Mouse (Mus musculus) v-Abl transformed pro-B cells (cell line): Measurements from ENCODE around the gene Col13a1.

Experiments used
- in situ Hi-C, 2 experiments: fragments of 400-800 bp; cut with MboI; formaldehyde crosslinking; loops; one replicate each; pipeline ENCODE4 v1.15.1; 2025; ENCODE audit not compliant: unreplicated experiment in 2 of 2

The Col13a1 gene

GRCm38 (mm10) chr10:61909004-61909403 is 69.9 kb downstream of the Col13a1 start:
- in situ Hi-C loops, result no loop called here

GRCm38 (mm10) chr10:61906226-61906625 is 72.7 kb downstream of the Col13a1 start:
- in situ Hi-C loops, result no loop called here

GRCm38 (mm10) chr10:61905308-61905707 is 73.6 kb downstream of the Col13a1 start:
- in situ Hi-C loops, result no loop called here

- in situ Hi-C loops, result no loop called here
Measured at GRCm38 (mm10) chr10:61898116-61898515, 80.8 kb downstream of the Col13a1 start.

- in situ Hi-C loops, result no loop called here
Measured at GRCm38 (mm10) chr10:61894564-61894963, 84.3 kb downstream of the Col13a1 start.

- in situ Hi-C loops, result no loop called here
Measured at GRCm38 (mm10) chr10:61891138-61891537, 87.8 kb downstream of the Col13a1 start.

GRCm38 (mm10) chr10:61890294-61890693 is 88.6 kb downstream of the Col13a1 start:
- in situ Hi-C loops, result no loop called here

GRCm38 (mm10) chr10:61879427-61879826 is 99.5 kb downstream of the Col13a1 start:
- in situ Hi-C loops, result no loop called here

- in situ Hi-C loops, result no loop called here
Measured at GRCm38 (mm10) chr10:61877787-61878186, 101.1 kb downstream of the Col13a1 start.

GRCm38 (mm10) chr10:61869796-61870195 is 109.1 kb downstream of the Col13a1 start:
- in situ Hi-C loops, result no loop called here

GRCm38 (mm10) chr10:61866045-61866580 is 112.8 kb downstream of the Col13a1 start:
- in situ Hi-C loops, result no loop called here

- in situ Hi-C loops, result no loop called here
Measured at GRCm38 (mm10) chr10:61859451-61859850, 119.5 kb downstream of the Col13a1 start.

GRCm38 (mm10) chr10:61855139-61855675 is 123.7 kb downstream of the Col13a1 start:
- in situ Hi-C loops, result no loop called here

GRCm38 (mm10) chr10:61852824-61853223 is 126.1 kb downstream of the Col13a1 start:
- in situ Hi-C loops, result no loop called here

GRCm38 (mm10) chr10:61848553-61848952 is 130.4 kb downstream of the Col13a1 start:
- in situ Hi-C loops, result loop anchor here in 1 of 2 experiments (25.0 kb wide), 1 partner anchor 564 kb away; the partner anchor contains the start of gene Hkdc1

GRCm38 (mm10) chr10:61845476-61845875 is 133.4 kb downstream of the Col13a1 start:
- in situ Hi-C loops, result loop anchor here in 1 of 2 experiments (25.0 kb wide), 1 partner anchor 567 kb away; the partner anchor contains the start of gene Hkdc1

GRCm38 (mm10) chr10:61844475-61844874 is 134.4 kb downstream of the Col13a1 start:
- in situ Hi-C loops, result loop anchor here in 1 of 2 experiments (25.0 kb wide), 1 partner anchor 568 kb away; the partner anchor contains the start of gene Hkdc1

- in situ Hi-C loops, result loop anchor here in 1 of 2 experiments (25.0 kb wide), 1 partner anchor 570 kb away; the partner anchor contains the start of gene Hkdc1
Measured at GRCm38 (mm10) chr10:61842261-61842660, 136.6 kb downstream of the Col13a1 start.

- in situ Hi-C loops, result loop anchor here in 1 of 2 experiments (25.0 kb wide), 1 partner anchor 573 kb away; the partner anchor contains the start of gene Hkdc1
Measured at GRCm38 (mm10) chr10:61839326-61839725, 139.6 kb downstream of the Col13a1 start.

- in situ Hi-C loops, result loop anchor here in 1 of 2 experiments (25.0 kb wide), 1 partner anchor 574 kb away; the partner anchor contains the start of gene Hkdc1
Measured at GRCm38 (mm10) chr10:61838769-61839168, 140.1 kb downstream of the Col13a1 start.

GRCm38 (mm10) chr10:61837286-61837685 is 141.6 kb downstream of the Col13a1 start:
- in situ Hi-C loops, result loop anchor here in 1 of 2 experiments (25.0 kb wide), 1 partner anchor 575 kb away; the partner anchor contains the start of gene Hkdc1

GRCm38 (mm10) chr10:61834288-61834687 is 144.6 kb downstream of the Col13a1 start:
- in situ Hi-C loops, result loop anchor here in 1 of 2 experiments (25.0 kb wide), 1 partner anchor 578 kb away; the partner anchor contains the start of gene Hkdc1
